Mouse (Mus musculus) thymus, adult 2 months (tissue): Measurements from ENCODE around the gene Psmd2.

ENCODE experiments used
- CTCF ChIP-seq: fragments of 200-500 bp; IDR thresholded peaks from 2 replicates; pipeline ENCODE4 v1.5.1; 2012; ENCODE audit warnings: mild to moderate bottlenecking, control low read depth, low read length, moderate library complexity, borderline replicate concordance; ENCODE audit not compliant: control insufficient read depth, poor library complexity, insufficient read depth; ENCODE audit errors: extremely low read depth
- POLR2A ChIP-seq: fragments of 200-500 bp; IDR thresholded peaks from 2 replicates; pipeline ENCODE4 v1.6.1; 2012; ENCODE audit warnings: mild to moderate bottlenecking, low read length, control low read depth, moderate library complexity; ENCODE audit not compliant: control insufficient read depth, poor library complexity, insufficient read depth; ENCODE audit errors: extremely low read depth

- TF ChIP-seq POLR2A (no peak), CTCF (no peak)
Observed at GRCm38 (mm10) chr16:20653315-20653714, 1.9 kb downstream of the Psmd2 start.
